ENCODE assay signal across 26 mouse cellular contexts in the genomic region with DNA sequence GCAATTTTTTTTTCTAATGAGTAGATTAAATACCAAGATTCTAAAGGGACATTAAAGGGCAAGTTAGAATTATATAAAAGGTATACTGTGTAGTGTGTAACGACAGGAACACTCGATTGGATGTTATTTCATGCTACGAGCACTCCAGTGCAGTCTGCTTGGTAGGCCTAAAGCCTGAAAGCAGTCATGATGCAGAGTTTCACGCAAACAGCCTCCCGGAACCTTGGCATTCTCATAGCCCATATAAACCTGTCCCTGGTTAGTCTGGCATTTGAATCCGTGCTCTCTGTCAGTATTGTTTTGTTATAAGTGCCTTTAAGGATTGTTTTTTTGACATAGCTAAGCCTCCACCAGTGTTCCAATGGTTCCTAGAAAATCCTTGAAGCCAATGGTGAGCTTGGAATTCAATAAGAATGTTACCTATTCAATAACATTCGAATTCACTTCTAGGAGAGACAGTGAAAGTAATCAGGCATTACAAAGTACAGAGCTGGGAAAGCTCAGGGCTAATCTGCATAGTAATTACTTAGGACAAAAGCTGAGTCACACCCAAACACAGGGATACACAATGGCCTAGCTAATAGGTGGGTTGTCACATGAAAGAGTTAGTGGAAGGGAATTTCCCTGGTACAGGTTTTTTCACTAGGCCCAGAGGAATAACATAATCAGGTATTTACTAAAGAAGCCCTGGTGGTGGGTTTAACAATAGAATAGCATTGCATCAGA.
DNase-seq lines count a peak whose midpoint lies in the region; ATAC-seq and TF ChIP-seq lines count a peak whose summit lies in the region.
"Had no signal": no experiment of that assay in that cellular context is flagged by ENCODE, and none has a peak within 500 bp of the region (broad histone marks: within the 10 kb centered on the region; RNA-seq: fewer than 3 reads in every experiment).

No protein-coding gene starts in this region.

- H3K4me2 ChIP-seq in forebrain, postnatal 0 days (ENCODE audit: low read depth): no peak overlapping the region
- no peak overlapping the region for H3K4me2 ChIP-seq in forebrain, embryonic 12.5 days
- no peak overlapping the region for H3K4me2 ChIP-seq in kidney, embryonic 14.5 days (replicated peaks; ENCODE audit: low read depth, low read length)
- H3K4me2 ChIP-seq: heart, embryonic 13.5 days; hindbrain, embryonic 14.5 days; kidney, embryonic 15.5 days; limb, embryonic 13.5 days; liver, embryonic 11.5 days; lung, embryonic 15.5 days; midbrain, embryonic 11.5 days had no signal

- no peak overlapping the region for H3K4me3 ChIP-seq in forebrain, embryonic 10.5 days
- H3K4me3 ChIP-seq in forebrain, postnatal 0 days (ENCODE audit: low read depth, low read length): no peak overlapping the region
- H3K4me3 ChIP-seq in forebrain, embryonic 12.5 days (replicated peaks): no peak overlapping the region
- no peak overlapping the region for H3K4me3 ChIP-seq in kidney, embryonic 14.5 days (ENCODE audit: low read length)
- H3K4me3 ChIP-seq: heart, embryonic 13.5 days; kidney, embryonic 15.5 days; limb, embryonic 13.5 days; lung, embryonic 15.5 days had no signal

- no peaks in the 10 kb centered on the region for H3K36me3 ChIP-seq in forebrain, embryonic 10.5 days (replicated peaks)
- H3K36me3 ChIP-seq in forebrain, postnatal 0 days (ENCODE audit: insufficient read depth): no peaks in the 10 kb centered on the region
- no peaks in the 10 kb centered on the region for H3K36me3 ChIP-seq in forebrain, embryonic 12.5 days (replicated peaks)
- H3K36me3 ChIP-seq in kidney, embryonic 14.5 days (ENCODE audit: control insufficient read depth, insufficient read depth, low read length): no peaks in the 10 kb centered on the region
- H3K36me3 ChIP-seq: heart, embryonic 13.5 days; kidney, embryonic 15.5 days; limb, embryonic 13.5 days; lung, embryonic 15.5 days had no signal

- H3K27me3 ChIP-seq in forebrain, embryonic 10.5 days (ENCODE audit: poor library complexity, severe bottlenecking): no peaks in the 10 kb centered on the region
- no peaks in the 10 kb centered on the region for H3K27me3 ChIP-seq in forebrain, postnatal 0 days (ENCODE audit: insufficient read depth, low read length)
- H3K27me3 ChIP-seq in forebrain, embryonic 12.5 days: no peaks in the 10 kb centered on the region
- no peaks in the 10 kb centered on the region for H3K27me3 ChIP-seq in kidney, embryonic 14.5 days (ENCODE audit: control insufficient read depth, insufficient read depth, low read length)
- H3K27me3 ChIP-seq: CH12.LX; heart, embryonic 13.5 days; kidney, embryonic 15.5 days; limb, embryonic 13.5 days; lung, embryonic 15.5 days had no signal

- no peak overlapping the region for H3K9ac ChIP-seq in forebrain, postnatal 0 days
- no peak overlapping the region for H3K9ac ChIP-seq in forebrain, embryonic 12.5 days
- H3K9ac ChIP-seq in kidney, embryonic 14.5 days (ENCODE audit: low read depth, low read length): no peak overlapping the region
- H3K9ac ChIP-seq: heart, embryonic 13.5 days; hindbrain, embryonic 14.5 days; kidney, embryonic 15.5 days; limb, embryonic 13.5 days; lung, embryonic 15.5 days had no signal

- TF ChIP-seq CTCF in forebrain, postnatal 0 days (IDR thresholded peaks at IDR 0.05; ENCODE audit: low read depth): no peak

- no peak for ATAC-seq in forebrain, postnatal 0 days
- peak; percentile 86; the same call in 1 of the 2 replicates for ATAC-seq in forebrain, embryonic 12.5 days (ENCODE audit: low FRiP score)
- no peak for ATAC-seq in kidney, embryonic 14.5 days (ENCODE audit: low FRiP score, low TSS enrichment)
- ATAC-seq: intestine, postnatal 0 days had no signal

- 37% methylated on average over 7 of the region's 7 CpGs for WGBS in forebrain, embryonic 10.5 days
- WGBS in forebrain, postnatal 0 days: 18% methylated on average over 7 of the region's 7 CpGs
- 24% methylated on average over 7 of the region's 7 CpGs for WGBS in forebrain, embryonic 12.5 days
- 65% methylated on average over 7 of the region's 7 CpGs for WGBS in kidney, embryonic 14.5 days

- peak overlapping the region; percentile 53 for H3K27ac ChIP-seq in forebrain, embryonic 10.5 days
- H3K27ac ChIP-seq in forebrain, postnatal 0 days (ENCODE audit: low read depth, low read length): no peak overlapping the region
- peak overlapping the region; percentile 76 for H3K27ac ChIP-seq in forebrain, embryonic 12.5 days
- no peak overlapping the region for H3K27ac ChIP-seq in kidney, embryonic 14.5 days (ENCODE audit: low read depth, low read length)
- H3K27ac ChIP-seq: heart, embryonic 13.5 days; hindbrain, embryonic 14.5 days; kidney, embryonic 15.5 days; limb, embryonic 13.5 days; lung, embryonic 15.5 days had no signal

- peaks cover 22% of the 10 kb centered on the region for H3K4me1 ChIP-seq in forebrain, embryonic 10.5 days
- no peaks in the 10 kb centered on the region for H3K4me1 ChIP-seq in forebrain, postnatal 0 days (ENCODE audit: insufficient read depth)
- peaks cover 14% of the 10 kb centered on the region; the same call in 1 of the 2 replicates for H3K4me1 ChIP-seq in forebrain, embryonic 12.5 days
- no peaks in the 10 kb centered on the region for H3K4me1 ChIP-seq in kidney, embryonic 14.5 days (ENCODE audit: control insufficient read depth, insufficient read depth, low read length)
- H3K4me1 ChIP-seq: heart, embryonic 13.5 days; kidney, embryonic 15.5 days; limb, embryonic 13.5 days; lung, embryonic 15.5 days had no signal

- DNase-seq in forebrain, embryonic 10.5 days (ENCODE audit: extremely low spot score, low spot score): no peak
- no peak for DNase-seq in forebrain, postnatal 0 days
- DNase-seq in WW6 (ENCODE audit: low read depth, low spot score): peak; percentile 7
- no peak for DNase-seq in testis, postnatal 10 days (ENCODE audit: low spot score)
- no peak for DNase-seq in kidney, adult 9 months
- DNase-seq: adrenal gland, adult 8-10 months; cerebellum, adult 11 months; cerebellum, adult 9-10 months; cerebellum, postnatal 36 days; heart, postnatal 10 days; kidney, postnatal 25 days; right cerebral cortex, adult 18-20 months; spleen, adult 18-20 months; thymus, adult 18-20 months; thymus, postnatal 36 days had no signal

- H3K9me3 ChIP-seq in forebrain, embryonic 10.5 days: no peaks in the 10 kb centered on the region
- H3K9me3 ChIP-seq in forebrain, postnatal 0 days (ENCODE audit: low read length): no peaks in the 10 kb centered on the region
- no peaks in the 10 kb centered on the region for H3K9me3 ChIP-seq in forebrain, embryonic 12.5 days
- H3K9me3 ChIP-seq in kidney, embryonic 14.5 days (ENCODE audit: control insufficient read depth, low read length): no peaks in the 10 kb centered on the region
- H3K9me3 ChIP-seq: heart, embryonic 13.5 days; kidney, embryonic 15.5 days; limb, embryonic 13.5 days; lung, embryonic 15.5 days had no signal

Comparison
In these comparisons a context has a peak if more than half of its experiments do, and no peak if none do; other contexts are left out.
1. H3K27ac ChIP-seq: peak in forebrain, embryonic 10.5 days (single experiment) and forebrain, embryonic 12.5 days (single experiment); none in forebrain, postnatal 0 days (single experiment) and kidney, embryonic 14.5 days (single experiment).